Mouse (Mus musculus): ENCODE data around the gene Upk1b.

DNA sequence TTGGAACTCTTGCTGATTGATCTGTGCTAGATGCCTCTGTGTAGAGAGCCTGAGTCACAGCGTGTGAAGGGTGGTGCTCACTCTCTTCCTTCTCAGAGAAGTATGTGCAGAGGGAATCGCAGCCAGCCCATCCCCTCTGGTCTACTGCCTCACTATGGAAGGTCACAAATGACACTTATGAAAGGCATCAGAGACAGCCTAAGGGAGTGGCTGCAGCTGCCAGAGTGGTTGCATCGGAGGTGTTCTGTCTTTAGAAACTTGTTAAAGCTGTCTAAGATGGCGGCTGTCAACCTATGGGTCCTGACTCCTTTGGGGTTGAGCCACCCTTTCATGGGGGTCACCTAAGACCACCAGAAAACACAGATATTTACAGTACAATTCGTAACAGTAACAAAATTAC is 10.1 kb upstream of the Upk1b start:
- TF ChIP-seq EP300 (IDR thresholded peaks at IDR 0.05; ENCODE audit: low read depth): no peak
- TF ChIP-seq CTCF (IDR thresholded peaks at IDR 0.05; ENCODE audit: low read depth): no peak
